Mouse (Mus musculus): Measurements from ENCODE around the gene Htr3b.

Htr3b gene

DNA sequence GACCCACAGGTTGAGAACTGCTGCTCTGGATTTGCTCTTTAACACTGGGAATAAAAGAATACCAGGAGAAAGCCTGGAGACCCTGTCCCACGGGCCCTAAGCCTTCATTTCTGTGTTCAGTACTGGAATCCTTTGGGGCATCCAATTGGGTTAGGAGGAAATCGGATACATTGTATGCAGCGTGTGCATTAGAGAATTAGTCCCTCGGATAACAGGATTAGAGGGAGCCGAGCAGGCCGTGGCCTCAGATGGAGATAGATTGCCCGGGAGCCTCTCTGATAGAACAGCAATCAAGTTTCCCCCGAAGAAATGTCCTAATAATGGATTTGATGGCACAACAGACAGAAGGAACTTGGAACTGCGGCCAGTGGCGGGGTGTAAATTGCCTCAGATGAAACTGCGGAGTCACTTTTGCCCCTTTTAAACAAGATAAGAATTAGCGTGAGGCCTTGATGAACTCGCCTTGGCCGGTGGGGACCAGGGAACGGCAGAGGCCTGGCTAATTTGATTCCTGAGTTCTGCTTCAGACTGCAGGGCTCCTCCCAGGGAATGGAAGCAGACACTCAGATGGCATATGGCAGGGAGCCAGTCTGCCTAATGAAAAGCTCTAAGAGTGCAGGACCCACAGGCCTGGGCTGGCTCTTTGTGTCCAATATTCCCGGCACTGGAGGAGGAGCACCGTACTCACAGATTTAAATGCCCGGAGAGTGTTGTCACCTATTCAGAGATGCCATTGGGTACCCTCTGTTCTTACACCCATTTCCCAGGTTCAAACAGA is 48.6 kb downstream of the Htr3b start:
- DNase-seq, result peak; percentile 79 to 87

GRCm38 (mm10) chr9:48910885-48911537 is 53.8 kb downstream of the Htr3b start, which contains the start of gene Htr3a:
TSS of gene Htr3a (minus strand) at chr9:48911099.
- DNase-seq, result peak; percentile 95 to 96

GRCm38 (mm10) chr9:48904421-48904820 is 60.4 kb downstream of the Htr3b start:
- no peak for DNase-seq

GRCm38 (mm10) chr9:48903766-48904165 is 61.0 kb downstream of the Htr3b start:
- peak in 1 of 2 experiments; percentile 31 for DNase-seq

DNA sequence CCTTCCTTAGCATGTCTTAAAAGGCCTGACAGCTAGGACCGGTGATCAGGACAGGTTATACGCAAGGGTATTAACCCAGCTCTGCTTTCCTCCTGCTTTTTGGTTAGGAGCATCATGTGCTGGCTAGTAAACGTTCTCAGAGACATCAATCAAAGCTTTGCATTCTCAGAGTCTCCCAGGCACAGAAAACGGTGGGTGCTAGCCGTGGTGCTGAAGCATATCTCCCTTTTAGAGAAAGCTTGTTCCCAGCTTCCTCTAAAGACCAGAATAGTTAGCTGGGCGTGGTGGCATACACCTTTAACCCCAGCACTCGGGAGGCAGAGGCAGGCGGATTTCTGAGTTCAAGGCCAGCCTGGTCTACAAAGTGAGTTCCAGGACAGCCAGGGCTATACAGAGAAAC is 66.2 kb downstream of the Htr3b start:
- no peak for DNase-seq

- DNase-seq, result peak; percentile 45 to 53
These were observed 68.8 kb downstream of the Htr3b start for GRCm38 (mm10) chr9:48895819-48896536.

DNA sequence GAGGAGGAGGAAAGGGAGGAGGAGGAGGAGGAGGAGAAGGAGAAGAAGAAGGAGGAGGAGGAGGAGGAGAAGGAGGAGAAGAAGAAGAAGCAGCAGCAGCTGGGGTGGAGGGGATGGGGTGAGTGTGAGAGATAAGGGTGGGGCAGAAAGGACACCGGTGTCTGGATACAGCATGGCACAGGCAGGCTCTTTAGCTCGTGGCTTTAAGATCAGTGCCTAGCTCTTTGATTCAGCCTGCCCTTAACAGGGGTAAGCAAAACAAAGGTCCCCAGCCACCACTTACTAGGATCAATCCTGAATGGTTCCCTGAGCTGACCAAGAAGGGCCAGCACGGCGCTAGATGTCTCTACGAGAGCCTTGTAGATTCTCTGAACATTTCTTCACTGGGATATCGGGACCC is 70.0 kb downstream of the Htr3b start:
- DNase-seq, result no peak

DNA sequence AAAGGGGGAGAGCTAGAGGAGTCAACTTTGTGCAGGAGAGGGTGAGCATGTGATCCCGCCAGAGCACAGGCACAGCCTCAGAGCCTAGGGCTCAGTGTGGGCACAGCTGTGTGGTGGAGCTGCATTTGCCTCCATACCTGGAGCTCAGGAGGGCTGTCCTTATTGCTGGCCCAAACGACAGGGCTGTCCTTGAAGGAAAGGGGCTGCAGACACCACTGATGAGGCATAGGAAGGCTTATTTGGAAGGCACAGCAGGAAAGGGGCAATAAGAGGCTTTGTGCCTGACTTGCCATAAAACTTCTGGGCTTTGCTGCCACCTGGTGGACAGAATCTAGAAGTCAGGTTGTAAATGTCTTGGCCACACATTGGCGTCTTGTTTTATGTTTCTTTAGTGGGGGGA is 70.8 kb downstream of the Htr3b start:
- peak; percentile 85 to 88 for DNase-seq

DNA sequence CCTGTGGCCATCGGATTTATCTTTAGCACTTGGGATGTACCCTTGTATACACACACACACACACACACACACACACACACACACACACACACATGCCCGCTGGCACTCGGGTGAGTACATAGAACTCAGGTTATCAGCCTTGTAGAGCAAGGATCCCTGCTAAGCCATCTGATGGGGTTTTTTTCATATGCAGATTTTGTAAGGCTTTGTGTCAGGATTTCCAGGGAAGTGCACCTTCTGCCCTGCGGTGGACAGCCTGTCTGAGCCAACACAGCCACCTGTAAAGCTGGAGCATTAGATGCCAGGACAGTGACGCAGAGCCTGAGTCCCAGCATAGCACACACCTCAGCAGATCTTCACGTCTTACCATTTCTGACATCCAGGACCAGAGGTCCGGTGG is 75.7 kb downstream of the Htr3b start:
- no peak for DNase-seq
